Mouse (Mus musculus): ENCODE results near the gene Mto1. TPM values are rescaled to one million over a fixed set of nuclear protein-coding genes. Genes with fewer than 3 reads are reported as not detected.
"Not testable (repeated sequence)": the region's sequence is repeated elsewhere in the genome, so short reads cannot be mapped to it uniquely, and the experiment has no call there.

Mto1 gene
- polyA plus RNA-seq, 1 experiment = 23.4 TPM

DNA sequence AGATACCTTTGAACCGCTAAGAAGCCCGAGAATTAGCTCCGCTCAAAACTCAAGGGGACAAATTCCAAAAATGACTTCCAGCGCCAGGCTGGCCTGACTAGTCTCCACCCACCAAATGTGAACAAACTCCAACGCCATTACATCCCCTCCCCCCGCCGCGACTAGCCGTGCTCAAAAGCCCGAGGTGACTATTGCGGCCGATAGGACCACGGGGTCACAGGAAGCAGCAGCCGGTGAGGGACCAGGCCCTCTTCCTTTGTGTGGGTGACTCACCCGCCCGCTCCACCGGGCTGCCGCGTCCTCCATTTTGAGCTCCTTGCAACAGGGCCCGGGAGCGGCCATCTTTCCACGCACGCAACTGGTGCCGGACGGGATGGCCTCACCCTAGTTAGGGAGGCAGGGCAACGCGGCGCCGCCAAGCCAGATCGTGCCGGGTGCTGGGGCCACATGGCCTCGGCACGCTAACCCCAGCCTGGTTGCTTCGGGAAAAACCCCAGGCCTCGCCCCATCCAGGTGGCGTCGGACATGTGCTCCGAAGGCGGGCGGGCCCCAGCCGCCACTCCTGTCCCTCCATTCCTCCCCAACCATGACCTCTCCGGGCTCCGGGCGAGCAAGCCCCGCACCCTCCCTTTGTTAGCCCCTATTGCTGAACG, 32.8 kb downstream of the Mto1 start:
- peaks cover 11% of the 10 kb centered on the region; the same call in 1 of the 2 replicates for H3K4me1 ChIP-seq (ENCODE audit: control insufficient read depth, insufficient read depth, low read length)
- no peaks in the 10 kb centered on the region for H3K27me3 ChIP-seq (replicated peaks; ENCODE audit: control insufficient read depth, insufficient read depth, low read length)
- DNase-seq = peak; percentile 91
- H3K4me3 ChIP-seq (ENCODE audit: insufficient read depth, low read depth, low read length) = peak overlapping the region; percentile 95
- H3K36me3 ChIP-seq (ENCODE audit: control insufficient read depth, insufficient read depth, low read length) = peaks cover 23% of the 10 kb centered on the region
- under 1% methylated on average over 46 of the region's 46 CpGs for WGBS
- peak overlapping the region; percentile 91 for H3K27ac ChIP-seq (ENCODE audit: insufficient read depth, low read depth, low read length)
- TF ChIP-seq POLR2A (IDR thresholded peaks at IDR 0.05; ENCODE audit: low read depth, low read length) (peak; percentile 74), CTCF (conservative IDR thresholded peaks at IDR 0.05; ENCODE audit: insufficient read depth, insufficient read length, low read depth, low read length) (no peak)

- no peaks in the 10 kb centered on the region for H3K27me3 ChIP-seq (replicated peaks; ENCODE audit: control insufficient read depth, insufficient read depth, low read length)
- peaks cover 11% of the 10 kb centered on the region; the same call in 1 of the 2 replicates for H3K4me1 ChIP-seq (ENCODE audit: control insufficient read depth, insufficient read depth, low read length)
- DNase-seq = peak; percentile 99
- peak overlapping the region; percentile 95 for H3K4me3 ChIP-seq (ENCODE audit: insufficient read depth, low read depth, low read length)
- TF ChIP-seq CTCF (conservative IDR thresholded peaks at IDR 0.05; ENCODE audit: insufficient read depth, insufficient read length, low read depth, low read length) (no peak), POLR2A (IDR thresholded peaks at IDR 0.05; ENCODE audit: low read depth, low read length) (peak; percentile 99)
- WGBS = under 1% methylated on average over 71 of the region's 77 CpGs
- peak overlapping the region; percentile 98 for H3K27ac ChIP-seq (ENCODE audit: insufficient read depth, low read depth, low read length)
- H3K36me3 ChIP-seq (ENCODE audit: control insufficient read depth, insufficient read depth, low read length) = peaks cover 21% of the 10 kb centered on the region
Observed at GRCm38 (mm10) chr9:78481423-78482331, 33.7 kb downstream of the Mto1 start.

DNA sequence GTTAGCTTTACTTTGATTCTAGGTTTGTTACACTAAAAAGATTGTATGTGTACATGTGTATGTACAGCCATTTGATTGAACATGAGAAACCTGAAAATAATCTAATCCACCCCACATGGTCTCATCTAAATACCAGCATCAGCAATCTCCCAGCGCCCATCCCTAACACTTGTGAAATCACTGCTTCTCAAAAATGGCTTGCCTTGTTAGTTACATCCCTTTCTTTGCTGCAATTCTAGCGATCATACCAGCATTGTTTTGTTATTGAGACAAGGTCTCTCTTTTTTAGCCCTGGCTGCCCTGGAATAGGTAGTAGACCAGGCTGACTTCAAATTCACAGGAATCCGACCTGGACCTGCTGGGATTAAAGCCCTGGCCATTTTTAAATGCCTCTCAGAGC, 34.4 kb downstream of the Mto1 start:
- peak overlapping the region; percentile 82 for H3K4me3 ChIP-seq (ENCODE audit: insufficient read depth, low read depth, low read length)
- peaks cover 13% of the 10 kb centered on the region for H3K36me3 ChIP-seq (ENCODE audit: control insufficient read depth, insufficient read depth, low read length)
- H3K4me1 ChIP-seq (ENCODE audit: control insufficient read depth, insufficient read depth, low read length) = peaks cover 11% of the 10 kb centered on the region; the same call in 1 of the 2 replicates
- peak overlapping the region; percentile 98 for H3K27ac ChIP-seq (ENCODE audit: insufficient read depth, low read depth, low read length)
- 25% methylated on average over 3 of the region's 3 CpGs for WGBS
- DNase-seq = no peak
- no peak for TF ChIP-seq POLR2A (IDR thresholded peaks at IDR 0.05; ENCODE audit: low read depth, low read length)
- TF ChIP-seq CTCF (conservative IDR thresholded peaks at IDR 0.05; ENCODE audit: insufficient read depth, insufficient read length, low read depth, low read length) = no peak
- no peaks in the 10 kb centered on the region for H3K27me3 ChIP-seq (replicated peaks; ENCODE audit: control insufficient read depth, insufficient read depth, low read length)

DNA sequence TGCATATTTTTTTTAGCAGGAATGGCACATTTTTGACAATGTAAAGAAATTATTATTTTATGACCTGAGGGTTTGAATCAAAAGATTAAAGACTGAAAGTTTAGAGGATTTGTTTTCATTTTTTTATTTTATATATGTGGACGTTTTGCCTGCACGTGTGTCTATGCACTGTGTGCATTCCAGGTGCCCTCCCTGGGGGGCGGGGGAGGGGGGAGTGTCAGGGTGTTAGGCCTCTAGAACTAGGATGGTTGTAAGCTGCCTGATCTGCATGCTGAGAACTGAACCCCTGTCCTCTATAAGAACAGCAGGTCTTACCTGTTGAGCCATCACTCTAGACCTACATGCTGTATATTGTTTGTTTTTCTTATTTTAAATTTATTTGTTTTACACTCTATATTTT, 36.7 kb downstream of the Mto1 start:
- TF ChIP-seq CTCF (conservative IDR thresholded peaks at IDR 0.05; ENCODE audit: insufficient read depth, insufficient read length, low read depth, low read length) (no peak), POLR2A (IDR thresholded peaks at IDR 0.05; ENCODE audit: low read depth, low read length) (no peak)

GRCm38 (mm10) chr9:78488021-78488420, 40.0 kb downstream of the Mto1 start:
- 87% methylated on average over 5 of the region's 5 CpGs for WGBS
- not testable (repeated sequence) for H3K4me3 ChIP-seq (ENCODE audit: insufficient read depth, low read depth, low read length); H3K4me1 ChIP-seq (ENCODE audit: control insufficient read depth, insufficient read depth, low read length); H3K27ac ChIP-seq (ENCODE audit: insufficient read depth, low read depth, low read length); H3K36me3 ChIP-seq (ENCODE audit: control insufficient read depth, insufficient read depth, low read length); H3K27me3 ChIP-seq (replicated peaks; ENCODE audit: control insufficient read depth, insufficient read depth, low read length); DNase-seq

More for the DNA sequence above, 36.7 kb downstream of the Mto1 start:
- no peak overlapping the region for H3K4me3 ChIP-seq (ENCODE audit: insufficient read depth, low read depth, low read length)
- H3K36me3 ChIP-seq (ENCODE audit: control insufficient read depth, insufficient read depth, low read length) = peaks cover under 1% of the 10 kb centered on the region
- 89% methylated on average over 3 of the region's 3 CpGs for WGBS
- H3K4me1 ChIP-seq (ENCODE audit: control insufficient read depth, insufficient read depth, low read length) = peaks cover 4% of the 10 kb centered on the region; the same call in 1 of the 2 replicates
- no peak for DNase-seq
- H3K27me3 ChIP-seq (replicated peaks; ENCODE audit: control insufficient read depth, insufficient read depth, low read length) = no peaks in the 10 kb centered on the region
- H3K27ac ChIP-seq (ENCODE audit: insufficient read depth, low read depth, low read length) = no peak overlapping the region

GRCm38 (mm10) chr9:78488890-78489420, 40.9 kb downstream of the Mto1 start, which contains the start of gene Eef1a1:
TSS of gene Eef1a1 (minus strand) at chr9:78489151.
- no peaks in the 10 kb centered on the region for H3K27me3 ChIP-seq (replicated peaks; ENCODE audit: control insufficient read depth, insufficient read depth, low read length)
- no peaks in the 10 kb centered on the region for H3K36me3 ChIP-seq (ENCODE audit: control insufficient read depth, insufficient read depth, low read length)
- TF ChIP-seq POLR2A (IDR thresholded peaks at IDR 0.05; ENCODE audit: low read depth, low read length) (no peak), CTCF (conservative IDR thresholded peaks at IDR 0.05; ENCODE audit: insufficient read depth, insufficient read length, low read depth, low read length) (no peak)
- peak within 1 kb of the TSS; percentile 62 for H3K4me3 ChIP-seq (ENCODE audit: insufficient read depth, low read depth, low read length)
- WGBS = under 1% methylated on average over 15 of the region's 20 CpGs
- peak; percentile 81 for DNase-seq
- no peaks in the 10 kb centered on the region; the same call in 1 of the 2 replicates for H3K4me1 ChIP-seq (ENCODE audit: control insufficient read depth, insufficient read depth, low read length)
- H3K27ac ChIP-seq (ENCODE audit: insufficient read depth, low read depth, low read length) = peak within 1 kb of the TSS; percentile 62

- Histone ChIP-seq H3K4me1 (ENCODE audit: control insufficient read depth, insufficient read depth, low read length) (no peaks in the 10 kb centered on the region; the same call in 1 of the 2 replicates), H3K4me3 (ENCODE audit: insufficient read depth, low read depth, low read length) (no peak overlapping the region), H3K36me3 (ENCODE audit: control insufficient read depth, insufficient read depth, low read length) (no peaks in the 10 kb centered on the region), H3K27ac (ENCODE audit: insufficient read depth, low read depth, low read length) (no peak overlapping the region), H3K27me3 (replicated peaks; ENCODE audit: control insufficient read depth, insufficient read depth, low read length) (no peaks in the 10 kb centered on the region)
- no peak for TF ChIP-seq POLR2A (IDR thresholded peaks at IDR 0.05; ENCODE audit: low read depth, low read length)
- no peak for DNase-seq
- 88% methylated on average over 3 of the region's 3 CpGs for WGBS
Observed at GRCm38 (mm10) chr9:78491169-78491568, 43.2 kb downstream of the Mto1 start.
